Mouse (Mus musculus) brain, embryonic 14.5 days (tissue): ENCODE data around the gene Gm15448.
"Not testable (repeated sequence)": the region's sequence is repeated elsewhere in the genome, so short reads cannot be mapped to it uniquely, and the experiment has no call there.

Experiments used
- CTCF ChIP-seq: fragments of 200-500 bp; IDR thresholded peaks from 2 replicates; pipeline ENCODE4 v1.5.1; 2012; ENCODE audit warnings: inconsistent platforms, mild to moderate bottlenecking, moderate library complexity, borderline replicate concordance; ENCODE audit not compliant: insufficient read depth, insufficient read length; ENCODE audit errors: extremely low read depth
- POLR2A ChIP-seq: fragments of 200-500 bp; IDR thresholded peaks from 2 replicates; pipeline ENCODE4 v1.6.1; 2012; ENCODE audit warnings: mild to moderate bottlenecking, inconsistent platforms, borderline replicate concordance; ENCODE audit not compliant: poor library complexity, insufficient read depth, insufficient read length, severe bottlenecking; ENCODE audit errors: extremely low read depth

DNA sequence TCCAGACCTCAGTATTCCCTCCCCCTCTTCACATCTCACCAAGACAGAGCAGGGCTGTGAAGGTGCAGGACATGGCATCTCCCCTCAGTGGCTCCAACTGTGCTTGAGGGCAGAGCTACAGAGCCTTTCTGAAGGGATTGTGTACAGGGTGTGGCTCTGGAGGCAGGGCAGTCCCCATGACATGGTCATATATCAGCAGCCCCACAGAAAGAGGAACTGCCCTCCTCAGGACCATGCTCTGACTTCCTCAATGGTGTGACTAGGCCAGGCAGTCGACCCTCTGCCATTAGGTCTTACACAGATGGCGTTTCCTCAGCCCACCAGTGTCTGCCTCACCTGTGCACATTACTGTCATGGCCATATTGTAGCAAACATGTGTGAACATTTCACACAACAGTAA is 19.5 kb upstream of the Gm15448 start, which contains the start of gene Pira2:
- TF ChIP-seq CTCF, POLR2A: not testable (repeated sequence)
